Mouse (Mus musculus) left cerebral cortex, postnatal 10 days (tissue): ENCODE results near the gene Mast2. TPM values are rescaled to one million over a fixed set of nuclear protein-coding genes. Genes with fewer than 3 reads are reported as not detected.

Source experiments
- DNase-seq, 2 experiments: peaks; one replicate each; pipeline ENCODE4 v3.0.0; 2021 to 2022; ENCODE audit warnings: low spot score in 2 of 2, mixed read lengths in 1 of 2; ENCODE audit errors: extremely low spot score in 1 of 2
- intact Hi-C: fragments of 180-260 bp; cut with DNase I; formaldehyde crosslinking; loops from one replicate; pipeline ENCODE4 v1.15.1; 2025
- total RNA-seq, 2 experiments: library from RNA; stranded (reverse); gene quantifications; 2 replicates each; pipeline ENCODE4 v1.2.3; 2021

The Mast2 gene
- total RNA-seq, 2 experiments from 2014 or later, result 106 to 119 TPM

DNA sequence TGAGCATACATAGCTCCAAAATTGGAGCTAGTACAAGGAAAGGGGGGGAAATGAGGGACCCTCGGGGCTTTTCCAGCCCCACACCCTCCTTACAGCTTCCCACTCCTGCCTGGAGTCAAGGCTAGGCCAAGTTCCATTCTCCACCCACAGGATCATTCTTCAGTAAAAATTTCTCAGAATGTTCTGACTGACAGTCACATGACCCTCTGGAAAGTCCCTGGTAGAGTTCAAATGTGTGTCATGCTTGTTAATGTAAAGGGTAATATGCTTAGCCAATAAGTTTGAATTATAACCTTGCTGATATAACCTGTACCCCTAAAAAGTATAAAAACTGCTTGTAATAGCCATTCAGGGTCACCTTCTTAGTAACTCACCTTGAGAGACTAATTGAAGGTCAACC, 41.8 kb downstream of the Mast2 start:
- intact Hi-C loops, result no loop called here
- DNase-seq, result no peak

- intact Hi-C loops, result no loop called here
- no peak for DNase-seq
These were observed 42.8 kb downstream of the Mast2 start for GRCm38 (mm10) chr4:116421170-116421569.

GRCm38 (mm10) chr4:116412993-116413392, 51.0 kb downstream of the Mast2 start:
- intact Hi-C loops, result no loop called here
- DNase-seq, result no peak

GRCm38 (mm10) chr4:116411401-116411800, 52.6 kb downstream of the Mast2 start:
- intact Hi-C loops, result no loop called here
- no peak for DNase-seq

DNA sequence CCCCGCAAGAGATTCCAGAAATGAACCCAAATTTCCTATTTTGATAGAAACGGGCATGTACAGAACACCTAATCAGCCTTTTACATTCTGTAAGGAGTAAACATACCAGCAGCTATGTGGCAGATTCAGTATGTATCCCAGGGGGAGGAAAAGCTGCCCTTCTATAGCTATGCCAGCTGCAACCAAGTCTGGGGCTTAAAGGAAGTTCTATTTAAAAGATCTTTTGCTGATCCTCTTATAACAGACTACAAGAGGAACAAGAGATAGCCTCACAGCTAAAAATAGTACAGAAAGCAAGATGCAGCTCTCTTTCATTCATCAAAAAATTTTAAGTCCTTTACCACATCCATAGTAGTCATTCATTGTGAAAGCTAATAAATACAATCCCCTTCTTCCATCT, 57.3 kb downstream of the Mast2 start:
- intact Hi-C loops, result loop anchor here (10.0 kb wide), 1 partner anchor 232 kb away; the partner anchor contains the start of genes 1700042G07Rik and Gm49337
- no peak for DNase-seq

DNA sequence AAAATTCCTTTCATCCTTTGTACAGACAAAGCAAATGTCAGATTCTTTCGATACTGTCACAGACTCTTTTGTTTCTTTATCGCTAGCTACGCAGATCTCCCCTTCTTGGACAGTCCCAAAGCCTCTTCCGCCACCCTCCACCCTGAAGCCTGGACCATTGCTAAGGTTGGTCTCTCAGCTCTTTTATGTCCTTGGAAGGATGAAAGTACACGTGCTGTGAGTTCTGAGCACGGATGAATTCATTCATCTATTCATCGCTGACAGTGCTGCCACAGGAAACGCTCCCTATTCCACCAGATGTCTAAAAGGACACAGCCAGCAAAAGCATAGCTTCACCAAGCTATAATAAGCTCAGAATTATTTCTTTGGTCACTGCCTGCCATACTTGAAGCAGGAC, 58.0 kb downstream of the Mast2 start:
- intact Hi-C loops, result loop anchor here (10.0 kb wide), 1 partner anchor 231 kb away; the partner anchor contains the start of genes 1700042G07Rik and Gm49337
- DNase-seq, result peak in 1 of 2 experiments; percentile 27

DNA sequence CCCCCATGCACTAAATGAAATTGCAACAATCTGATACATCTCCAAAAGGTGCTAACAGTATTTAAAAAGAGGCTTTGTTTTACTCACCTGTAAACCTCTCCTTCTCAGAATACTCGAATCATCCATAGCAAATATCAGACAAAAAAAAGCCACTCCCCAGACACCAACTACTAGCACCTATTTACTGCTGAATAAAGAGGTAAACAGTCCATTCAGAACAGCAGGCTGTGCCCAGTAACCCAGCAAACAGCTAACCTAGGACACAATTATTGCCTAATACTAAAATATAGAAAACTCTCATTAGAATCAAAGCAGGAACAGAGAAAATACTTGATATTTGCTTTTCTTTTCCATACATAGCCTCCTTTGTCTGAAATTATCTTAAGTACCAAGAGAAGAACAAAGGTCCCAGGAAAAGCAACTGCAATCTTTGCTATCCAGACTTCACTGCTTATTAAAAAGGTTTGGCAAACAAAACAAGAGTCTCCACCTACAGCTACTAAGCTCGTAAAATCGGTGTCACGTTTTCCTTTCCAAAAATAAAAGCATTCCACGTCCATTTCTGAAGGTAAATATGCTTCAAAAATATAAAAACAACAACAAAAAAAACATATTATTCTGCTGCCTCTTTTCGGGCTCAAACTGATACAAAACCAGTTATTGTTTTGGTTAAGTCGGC, 58.6 kb downstream of the Mast2 start:
- no peak for DNase-seq
- intact Hi-C loops, result loop anchor here (10.0 kb wide), 1 partner anchor 231 kb away; the partner anchor contains the start of genes 1700042G07Rik and Gm49337

GRCm38 (mm10) chr4:116403884-116404283, 60.1 kb downstream of the Mast2 start:
- intact Hi-C loops, result loop anchor here (5.0 to 10.0 kb wide), 2 partner anchors 67 to 229 kb away; partner anchors contain the start of genes 1700042G07Rik and Gm49337
- DNase-seq, result no peak

- no peak for DNase-seq
- intact Hi-C loops, result loop anchor here (5.0 to 10.0 kb wide), 2 partner anchors 65 to 228 kb away; partner anchors contain the start of genes 1700042G07Rik and Gm49337
These were observed 61.3 kb downstream of the Mast2 start for GRCm38 (mm10) chr4:116402708-116403107.

GRCm38 (mm10) chr4:116398051-116398450, 65.9 kb downstream of the Mast2 start:
- intact Hi-C loops, result no loop called here
- DNase-seq, result no peak

- DNase-seq, result no peak
- intact Hi-C loops, result no loop called here
These were observed 85.9 kb downstream of the Mast2 start for GRCm38 (mm10) chr4:116377973-116378667.

DNA sequence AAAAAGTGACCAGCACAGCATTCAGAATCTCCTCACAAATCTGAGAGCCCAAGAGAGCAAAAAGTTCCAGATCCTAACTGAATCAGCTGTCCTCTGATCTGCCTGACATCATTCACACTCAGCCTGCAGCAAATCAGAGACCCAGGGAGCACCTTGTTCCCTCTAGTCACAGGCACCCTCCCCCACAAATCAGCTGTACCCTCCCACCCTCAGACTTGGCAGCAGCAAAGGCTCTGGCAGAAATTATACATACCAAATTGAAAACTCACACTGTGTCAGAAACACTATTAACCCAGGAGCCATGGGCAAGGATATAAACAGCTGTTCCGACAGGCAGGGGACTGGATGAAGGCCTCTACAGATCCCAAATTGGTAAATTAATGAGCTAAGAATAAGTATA, 92.3 kb downstream of the Mast2 start:
- intact Hi-C loops, result no loop called here
- peak; percentile 16 to 33 for DNase-seq

GRCm38 (mm10) chr4:116358099-116358498, 105.9 kb downstream of the Mast2 start:
- intact Hi-C loops, result no loop called here
- no peak for DNase-seq

DNA sequence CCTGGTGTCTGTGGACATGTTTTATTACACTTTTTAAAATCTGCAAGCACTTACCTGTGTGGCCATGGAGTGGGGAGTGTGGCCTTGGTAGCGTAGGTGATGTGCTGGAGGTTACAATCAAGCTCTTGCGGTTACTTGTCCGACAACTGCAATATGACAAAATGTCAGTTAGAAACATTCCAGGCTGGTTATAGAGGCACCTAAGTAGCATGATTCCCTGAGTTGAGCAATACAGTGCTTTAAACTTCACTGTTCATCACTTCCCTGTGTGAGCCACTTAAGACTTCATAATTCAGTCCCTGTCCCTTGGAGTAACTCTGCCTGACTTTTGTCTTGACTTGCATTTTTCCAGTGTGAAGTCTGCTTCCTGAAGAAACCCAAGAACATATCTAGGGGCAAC, 111.1 kb downstream of the Mast2 start:
- intact Hi-C loops, result no loop called here

DNA sequence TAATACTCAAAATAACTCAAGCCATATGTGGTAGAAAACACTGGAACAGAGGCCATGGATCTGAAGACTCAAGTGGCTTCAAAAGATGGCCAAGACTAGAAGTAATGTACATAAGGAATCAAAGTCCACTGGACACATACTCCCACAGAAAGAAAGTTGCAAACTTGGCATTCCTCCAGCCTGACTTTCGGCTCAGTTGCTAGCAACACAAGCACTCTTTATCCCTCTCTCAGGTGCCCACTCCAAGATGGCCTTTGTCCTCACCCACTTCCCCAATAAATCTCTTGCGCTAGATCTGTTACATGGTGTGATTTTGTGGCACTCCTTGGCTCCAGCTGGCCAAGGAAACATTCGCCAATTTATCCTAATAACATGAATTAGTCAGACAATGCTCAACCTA, 111.5 kb downstream of the Mast2 start:
- no peak for DNase-seq
- intact Hi-C loops, result no loop called here

More for the DNA sequence above, 111.1 kb downstream of the Mast2 start:
- no peak for DNase-seq

DNA sequence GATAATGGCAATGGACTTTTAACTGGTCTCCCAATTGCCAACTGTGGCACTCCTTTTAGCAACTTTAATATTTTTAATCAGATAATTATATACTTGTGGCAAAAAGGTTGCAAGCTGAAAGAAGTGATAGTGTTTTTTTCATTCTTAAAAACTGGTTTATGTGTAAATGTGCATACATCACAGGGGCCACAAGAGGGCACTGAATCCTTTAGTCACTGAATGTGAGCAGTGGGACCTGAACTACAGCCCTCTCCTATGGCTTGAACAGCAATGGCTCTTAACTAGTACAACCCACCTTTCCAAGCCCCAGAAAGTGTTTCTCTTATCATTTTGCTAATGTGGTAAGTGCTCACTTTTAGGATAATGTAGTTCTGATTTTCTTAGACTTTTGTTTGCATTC, 121.9 kb downstream of the Mast2 start:
- intact Hi-C loops, result no loop called here
- peak; percentile 40 to 66 for DNase-seq

- intact Hi-C loops, result loop anchor here (5.0 kb wide), 1 partner anchor 66 kb away; no protein-coding TSS in a partner anchor
- no peak for DNase-seq
These were observed 127.7 kb downstream of the Mast2 start for GRCm38 (mm10) chr4:116336294-116336693.

GRCm38 (mm10) chr4:116329256-116329655, 134.7 kb downstream of the Mast2 start:
- intact Hi-C loops, result no loop called here
- DNase-seq, result no peak

- DNase-seq, result no peak
- intact Hi-C loops, result no loop called here
These were observed 141.9 kb downstream of the Mast2 start for GRCm38 (mm10) chr4:116322127-116322526.

- intact Hi-C loops, result no loop called here
- no peak for DNase-seq
These were observed 146.4 kb downstream of the Mast2 start for GRCm38 (mm10) chr4:116317575-116317974.
